Mouse (Mus musculus): ENCODE measurements around the gene Plch2. TPM values are rescaled to one million over a fixed set of nuclear protein-coding genes. Genes with fewer than 3 reads are reported as not detected.

The Plch2 gene
- polyA plus RNA-seq, 1 experiment = 98.3 TPM

GRCm38 (mm10) chr4:154961911-154962310 lies 94.7 kb downstream of the Plch2 start:
- DNase-seq (ENCODE audit: extremely low spot score in 1 of 2, low spot score in 1 of 2) = no peak

- peak in 1 of 2 experiments; percentile 34 for DNase-seq (ENCODE audit: extremely low spot score in 1 of 2, low spot score in 1 of 2)
These were observed 95.3 kb downstream of the Plch2 start for GRCm38 (mm10) chr4:154961226-154961738.

GRCm38 (mm10) chr4:154960690-154961225 lies 95.8 kb downstream of the Plch2 start, which contains the start of gene Hes5:
Hes5 (plus strand) TSS chr4:154960923.
- peak in 1 of 2 experiments; percentile 56 for DNase-seq (ENCODE audit: extremely low spot score in 1 of 2, low spot score in 1 of 2)

GRCm38 (mm10) chr4:154960021-154960689 lies 96.4 kb downstream of the Plch2 start:
- peak in 1 of 2 experiments; percentile 70 for DNase-seq (ENCODE audit: extremely low spot score in 1 of 2, low spot score in 1 of 2)

GRCm38 (mm10) chr4:154958621-154959020 lies 98.0 kb downstream of the Plch2 start:
- no peak for DNase-seq (ENCODE audit: extremely low spot score in 1 of 2, low spot score in 1 of 2)

GRCm38 (mm10) chr4:154958171-154958570 lies 98.4 kb downstream of the Plch2 start:
- peak in 1 of 2 experiments; percentile 67 for DNase-seq (ENCODE audit: extremely low spot score in 1 of 2, low spot score in 1 of 2)

GRCm38 (mm10) chr4:154957289-154957993 lies 99.1 kb downstream of the Plch2 start:
- peak; percentile 71 to 77 for DNase-seq (ENCODE audit: extremely low spot score in 1 of 2, low spot score in 1 of 2)

- DNase-seq (ENCODE audit: extremely low spot score in 1 of 2, low spot score in 1 of 2) = no peak
These were observed 100.0 kb downstream of the Plch2 start for GRCm38 (mm10) chr4:154956604-154957003.

- no peak for DNase-seq (ENCODE audit: extremely low spot score in 1 of 2, low spot score in 1 of 2)
These were observed 103.9 kb downstream of the Plch2 start for GRCm38 (mm10) chr4:154952461-154953241.

- no peak for DNase-seq (ENCODE audit: extremely low spot score in 1 of 2, low spot score in 1 of 2)
These were observed 107.0 kb downstream of the Plch2 start for GRCm38 (mm10) chr4:154949589-154949982.

GRCm38 (mm10) chr4:154948940-154949588 lies 107.5 kb downstream of the Plch2 start:
- no peak for DNase-seq (ENCODE audit: extremely low spot score in 1 of 2, low spot score in 1 of 2)

GRCm38 (mm10) chr4:154948066-154948939 lies 108.3 kb downstream of the Plch2 start:
- peak in 1 of 2 experiments; percentile 52 for DNase-seq (ENCODE audit: extremely low spot score in 1 of 2, low spot score in 1 of 2)

- peak in 1 of 2 experiments; percentile 65 for DNase-seq (ENCODE audit: extremely low spot score in 1 of 2, low spot score in 1 of 2)
These were observed 110.3 kb downstream of the Plch2 start for GRCm38 (mm10) chr4:154946319-154946718.

GRCm38 (mm10) chr4:154944121-154944590 lies 112.4 kb downstream of the Plch2 start:
- peak; percentile 81 to 90 for DNase-seq (ENCODE audit: extremely low spot score in 1 of 2, low spot score in 1 of 2)

- DNase-seq (ENCODE audit: extremely low spot score in 1 of 2, low spot score in 1 of 2) = no peak
These were observed 113.1 kb downstream of the Plch2 start for GRCm38 (mm10) chr4:154943323-154944039.

- DNase-seq (ENCODE audit: extremely low spot score in 1 of 2, low spot score in 1 of 2) = no peak
These were observed 113.8 kb downstream of the Plch2 start for GRCm38 (mm10) chr4:154942632-154943322.

GRCm38 (mm10) chr4:154941831-154942230 lies 114.8 kb downstream of the Plch2 start:
- no peak for DNase-seq (ENCODE audit: extremely low spot score in 1 of 2, low spot score in 1 of 2)

- no peak for DNase-seq (ENCODE audit: extremely low spot score in 1 of 2, low spot score in 1 of 2)
These were observed 116.4 kb downstream of the Plch2 start for GRCm38 (mm10) chr4:154940156-154940555.

All from frontal cortex, adult 2 months (tissue).